Mouse (Mus musculus) heart, postnatal 14 days (tissue): ENCODE measurements around the gene Cog2. TPM values are rescaled to one million over a fixed set of nuclear protein-coding genes. Genes with fewer than 3 reads are reported as not detected.

Experiments used
- DNase-seq, 2 experiments: peaks; one replicate each; pipeline ENCODE4 v3.0.0; 2021 to 2022
- intact Hi-C: fragments of 180-260 bp; cut with DNase I; formaldehyde crosslinking; loops from one replicate; pipeline ENCODE4 v1.15.1; 2025
- long read RNA-seq, 2 experiments: library from polyadenylated mRNA; stranded (forward); transcript quantifications; one replicate each; pipeline ENCODE4 v2.0.0; 2021
- total RNA-seq, 2 experiments: library from RNA; stranded (reverse); gene quantifications; 2 replicates each; pipeline ENCODE4 v1.2.3; 2021

The Cog2 gene
- total RNA-seq = 10 to 100 TPM; 22.0 to 23.7 TPM
- long read RNA-seq, experiment 1, transcript Cog2-201 (18 exons, 2,825 nt) = major isoform, 24 of 36 reads
- long read RNA-seq, experiment 1, partial matches to known transcripts = 8 of 36 reads
- long read RNA-seq, experiment 1, other reads (novel, unspliced or antisense) = 4 of 36 reads
- long read RNA-seq, experiment 2, transcript Cog2-201 (18 exons, 2,825 nt) = major isoform, 31 of 38 reads
- long read RNA-seq, experiment 2, partial matches to known transcripts = 7 of 38 reads
- long read RNA-seq, experiment 2, other reads (novel, unspliced or antisense) = 0 of 38 reads

DNA sequence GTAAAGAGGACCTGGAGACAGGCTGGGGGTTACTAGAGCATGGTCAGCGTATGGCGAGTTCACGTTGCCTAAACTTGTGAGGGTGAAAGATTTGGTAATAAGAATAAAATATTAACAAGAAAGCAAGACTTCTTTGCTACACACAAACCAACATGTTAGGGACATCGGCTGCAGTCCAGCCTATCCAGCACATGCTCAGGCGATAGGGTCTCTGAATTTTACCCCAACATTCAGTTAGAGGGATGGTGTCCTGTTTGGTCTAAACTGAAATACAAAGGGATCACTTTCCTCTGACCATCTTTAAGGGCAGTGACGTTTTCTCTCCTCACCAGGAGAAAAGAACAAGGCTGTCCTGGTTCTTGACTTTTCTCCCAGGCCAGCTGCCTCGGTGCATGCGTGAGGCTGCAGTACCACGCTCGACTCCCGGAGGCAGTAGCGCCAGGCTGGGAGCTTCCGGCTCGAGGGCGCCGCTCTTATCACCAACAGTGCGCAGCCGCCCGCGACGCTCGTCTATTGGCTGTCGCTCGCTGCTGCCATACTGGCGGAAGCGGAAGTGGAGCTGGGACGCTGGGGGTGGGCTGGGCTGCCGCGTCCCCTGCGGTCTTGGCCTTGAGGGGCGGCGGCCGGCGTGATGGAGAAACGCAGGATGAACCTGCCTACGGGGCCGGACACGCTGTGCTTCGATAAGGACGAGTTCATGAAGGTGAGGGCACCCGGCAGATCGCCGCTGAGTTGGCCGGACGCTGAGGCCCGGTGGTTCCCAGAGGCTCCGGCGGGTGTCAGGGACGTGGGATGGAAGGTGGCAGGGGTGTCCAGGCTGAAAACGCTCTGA, at the start of gene Cog2:
TSS of gene Cog2 (plus strand) at position 519 of the 832 bp plus-strand sequence.
- DNase-seq = peak; percentile 91 to 92

DNA sequence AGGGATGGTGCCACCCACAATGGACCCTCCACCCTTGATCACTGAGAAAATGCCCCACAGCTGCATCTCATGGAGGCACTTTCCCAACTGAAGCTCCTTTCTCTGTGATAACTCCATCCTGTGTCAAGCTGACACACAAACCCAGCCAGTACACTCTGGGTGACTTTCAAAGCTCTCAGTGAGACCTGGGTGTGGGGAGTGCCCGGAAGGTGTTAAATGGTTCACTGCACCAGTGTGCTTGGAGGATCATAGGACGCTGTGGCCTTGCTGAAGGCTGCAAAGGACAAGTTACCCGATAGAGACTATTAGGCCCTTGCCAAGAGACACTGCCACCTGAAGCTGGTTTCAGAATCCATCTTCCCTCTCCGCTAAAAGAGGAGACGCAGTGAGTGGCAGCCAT, 44.9 kb upstream of the Cog2 start:
- intact Hi-C loops = no loop called here
- no peak for DNase-seq

More for the DNA sequence above, at the start of gene Cog2:
- intact Hi-C loops = loop anchor here (5.0 kb wide), 1 partner anchor 123 kb away; no protein-coding TSS in a partner anchor

DNA sequence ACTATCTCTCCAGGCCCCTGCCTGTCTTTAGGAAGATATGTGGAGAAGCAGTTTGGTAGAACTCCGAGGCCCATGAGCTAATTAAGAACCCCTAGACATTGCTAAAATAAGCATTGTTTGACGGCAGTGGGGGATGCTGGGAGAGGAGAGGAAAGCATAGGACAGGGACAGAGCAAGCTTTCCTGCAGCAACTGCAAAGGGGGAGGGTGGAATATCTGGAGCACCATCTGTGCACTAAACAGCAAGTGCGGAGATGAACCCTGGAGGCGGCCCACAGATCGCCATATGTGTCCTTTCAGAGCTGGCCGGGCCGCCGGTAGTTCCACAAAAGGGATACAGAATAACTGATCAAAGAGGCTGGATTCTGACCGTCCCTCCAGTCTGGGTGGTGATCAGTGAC, 43.9 kb upstream of the Cog2 start:
- intact Hi-C loops = no loop called here
- DNase-seq = no peak

GRCm38 (mm10) chr8:124479251-124479650, 41.3 kb upstream of the Cog2 start:
- intact Hi-C loops = no loop called here
- DNase-seq = no peak

DNA sequence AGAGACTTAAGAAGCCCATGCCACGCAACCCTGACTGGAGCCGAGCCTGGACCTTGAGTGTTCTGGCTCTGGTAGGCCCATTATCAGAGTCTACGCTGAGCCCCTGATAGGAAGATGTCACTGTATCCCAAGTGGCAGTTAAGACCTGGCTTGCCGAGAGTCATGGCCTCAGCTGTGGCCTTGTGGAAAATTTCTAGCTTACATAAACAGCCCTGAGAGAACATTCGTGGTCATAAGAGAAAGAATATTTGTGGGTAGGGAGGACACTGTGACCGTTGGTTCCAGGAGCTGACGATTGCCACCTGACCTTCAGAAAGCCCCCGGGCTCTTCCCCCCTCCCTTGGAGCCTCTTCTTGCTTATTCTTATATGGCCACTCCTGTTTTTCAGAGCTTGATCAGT, 40.2 kb upstream of the Cog2 start:
- intact Hi-C loops = no loop called here
- DNase-seq = no peak

DNA sequence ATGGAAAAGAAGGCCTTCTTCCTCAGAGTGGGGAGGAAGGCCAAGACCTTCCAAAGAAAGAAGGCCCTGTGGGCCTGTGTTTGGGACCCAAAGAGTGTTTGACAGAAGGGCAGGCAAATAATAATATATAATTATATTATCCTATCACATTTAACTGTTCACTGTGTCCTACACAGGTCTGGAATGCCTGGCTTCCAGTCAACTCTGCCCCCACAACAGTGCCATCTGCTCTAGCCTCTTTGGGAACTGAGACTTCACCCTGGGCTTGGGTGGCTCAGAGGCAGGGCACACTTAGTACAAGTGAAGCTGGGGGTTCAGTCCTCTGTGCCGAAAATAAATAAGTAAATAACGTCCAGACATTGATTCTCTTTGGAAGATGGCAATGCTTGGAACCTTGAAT, 37.8 kb upstream of the Cog2 start:
- DNase-seq = no peak
- intact Hi-C loops = no loop called here

DNA sequence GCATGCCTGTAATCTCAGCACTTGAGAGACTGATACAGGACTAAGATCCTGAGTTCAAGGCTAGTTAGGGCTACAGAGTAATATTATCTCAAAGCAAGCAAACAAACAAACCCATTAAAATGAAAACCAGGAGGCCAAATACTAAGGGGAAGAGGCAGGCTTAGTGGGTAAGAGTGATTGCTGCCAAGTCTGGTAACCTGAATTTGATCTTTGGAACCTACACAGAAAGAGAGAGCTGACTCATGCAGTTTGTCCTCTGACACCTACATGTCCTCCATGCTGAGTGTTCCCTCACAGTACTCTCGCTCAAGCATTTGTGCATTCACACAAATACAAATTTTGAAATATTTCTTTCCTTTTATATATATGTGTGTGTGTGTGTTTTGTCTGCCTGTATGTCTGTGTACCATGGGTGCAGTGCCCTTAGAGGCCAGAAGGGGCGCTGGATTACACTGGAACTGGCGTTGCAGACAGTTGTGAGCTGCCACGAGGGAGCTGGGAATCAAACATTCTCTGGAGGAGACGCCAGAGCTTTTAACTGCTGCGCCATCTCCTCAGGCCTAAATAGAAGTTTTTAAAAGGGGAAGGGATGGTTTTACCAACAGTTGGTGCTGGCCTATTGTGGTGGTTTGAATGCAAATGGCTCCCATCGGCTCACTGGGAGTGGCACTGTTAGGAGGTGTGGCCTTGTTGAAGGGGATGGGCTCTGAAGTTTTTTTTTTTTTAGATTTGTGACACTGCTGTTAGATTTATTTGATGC, 37.0 kb upstream of the Cog2 start:
- DNase-seq = no peak

GRCm38 (mm10) chr8:124489311-124489710, 31.3 kb upstream of the Cog2 start:
- no peak for DNase-seq
- intact Hi-C loops = no loop called here

More for the DNA sequence above, 37.0 kb upstream of the Cog2 start:
- intact Hi-C loops = no loop called here

DNA sequence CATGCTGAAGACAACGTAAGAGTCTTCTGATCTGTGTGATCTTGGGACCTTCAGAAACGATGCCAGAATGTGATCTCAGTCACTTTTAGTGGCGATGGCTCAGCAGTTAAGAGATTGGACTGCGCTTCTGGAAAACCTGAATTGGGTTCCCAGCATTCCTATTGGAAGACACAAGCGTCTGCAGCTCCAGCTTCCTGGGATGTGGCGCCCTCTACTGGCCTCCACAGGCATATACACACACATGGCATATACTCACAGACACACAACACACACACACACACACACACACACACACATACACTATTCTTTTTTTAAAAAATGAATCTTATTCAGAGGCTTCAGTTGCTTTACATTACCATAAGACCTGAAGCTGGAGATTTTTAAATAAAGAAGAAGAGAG, 30.8 kb upstream of the Cog2 start:
- DNase-seq = no peak
- intact Hi-C loops = no loop called here

GRCm38 (mm10) chr8:124494397-124494796, 26.2 kb upstream of the Cog2 start:
- intact Hi-C loops = no loop called here
- peak in 1 of 2 experiments; percentile 9 for DNase-seq

DNA sequence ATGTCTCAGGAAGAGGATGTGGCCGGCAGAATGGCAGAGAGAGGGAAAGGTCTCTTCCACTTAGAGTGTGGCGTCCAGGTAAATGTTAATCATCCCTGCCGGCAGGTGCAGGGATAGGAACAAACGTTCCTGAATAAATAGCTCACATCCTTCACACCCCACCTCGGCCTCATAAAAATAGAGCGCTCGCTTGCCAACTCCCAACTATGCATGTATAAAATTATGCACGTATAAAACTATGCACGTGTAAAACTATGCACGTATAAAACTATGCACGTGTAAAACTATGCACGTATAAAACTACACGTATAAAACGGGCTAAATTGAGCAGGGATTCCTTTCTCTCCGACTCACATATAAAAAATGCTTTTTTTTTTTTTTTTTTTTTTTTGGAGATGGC, 25.6 kb upstream of the Cog2 start:
- DNase-seq = no peak
- intact Hi-C loops = no loop called here

- DNase-seq = no peak
- intact Hi-C loops = no loop called here
Measured at GRCm38 (mm10) chr8:124495676-124496075, 24.9 kb upstream of the Cog2 start.

DNA sequence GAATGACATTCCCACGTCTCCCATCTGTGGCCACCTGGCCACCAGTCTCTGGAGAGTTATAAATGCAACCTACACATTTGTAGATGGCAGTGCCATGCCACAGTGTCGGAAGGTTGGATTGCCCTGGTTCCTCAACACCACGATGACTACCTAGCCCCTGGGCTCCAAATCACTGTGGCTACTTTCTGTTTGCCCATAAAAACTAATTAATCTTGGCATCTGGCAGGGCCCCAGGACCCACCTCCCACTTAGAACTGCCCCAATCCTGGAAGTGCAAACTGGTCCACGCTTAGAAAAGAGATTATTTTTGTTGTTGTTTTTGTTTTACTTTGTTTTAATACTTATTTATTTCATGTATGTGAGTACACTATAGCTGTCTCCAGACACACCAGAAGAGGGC, 24.3 kb upstream of the Cog2 start:
- DNase-seq = no peak
- intact Hi-C loops = no loop called here

GRCm38 (mm10) chr8:124496871-124497270, 23.7 kb upstream of the Cog2 start:
- intact Hi-C loops = no loop called here
- DNase-seq = no peak

GRCm38 (mm10) chr8:124498398-124498797, 22.2 kb upstream of the Cog2 start:
- no peak for DNase-seq
- intact Hi-C loops = no loop called here

GRCm38 (mm10) chr8:124499236-124499937, 21.2 kb upstream of the Cog2 start:
- no peak for DNase-seq

GRCm38 (mm10) chr8:124499938-124500239, 20.7 kb upstream of the Cog2 start:
- no peak for DNase-seq
- intact Hi-C loops = no loop called here

More at GRCm38 (mm10) chr8:124499236-124499937, 21.2 kb upstream of the Cog2 start:
- intact Hi-C loops = no loop called here

GRCm38 (mm10) chr8:124505626-124506025, 14.9 kb upstream of the Cog2 start:
- intact Hi-C loops = no loop called here

DNA sequence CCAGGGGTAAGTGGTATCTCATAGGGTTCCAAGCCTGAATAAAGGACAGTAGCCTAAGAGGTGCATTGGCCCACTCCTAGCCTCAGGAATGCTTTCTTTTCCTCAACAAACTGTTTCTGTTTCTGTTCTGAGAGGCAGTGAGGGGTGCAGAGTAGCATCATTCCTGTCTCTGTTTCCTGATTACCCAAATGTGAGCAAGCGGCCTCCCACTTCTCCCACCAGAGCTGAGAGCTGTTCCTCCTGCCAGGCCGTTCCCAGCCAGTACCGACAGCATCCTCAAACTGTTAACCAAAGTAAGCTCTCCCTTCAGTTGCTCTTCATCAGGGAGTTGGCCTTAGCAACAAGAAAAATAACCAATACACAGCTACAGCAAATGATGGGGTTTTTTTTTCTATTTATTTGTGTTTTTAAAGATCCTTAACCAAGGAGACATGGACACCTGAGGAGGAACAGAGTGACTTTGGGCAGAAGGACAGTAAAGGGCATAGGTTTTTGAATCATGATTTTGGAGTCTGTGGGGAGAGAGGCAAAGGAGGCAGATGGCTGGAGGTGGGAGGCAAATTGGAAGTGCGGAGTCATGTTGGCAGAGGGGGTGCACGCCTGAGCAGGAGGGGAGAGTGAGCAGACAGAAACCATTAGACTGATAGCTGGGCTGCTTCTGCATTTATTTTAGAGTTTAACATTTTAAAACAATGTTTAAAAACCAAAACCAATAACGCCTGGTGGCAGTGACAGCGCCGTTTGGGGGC, 12.8 kb upstream of the Cog2 start:
- DNase-seq = no peak
- intact Hi-C loops = no loop called here

More at GRCm38 (mm10) chr8:124505626-124506025, 14.9 kb upstream of the Cog2 start:
- DNase-seq = no peak

DNA sequence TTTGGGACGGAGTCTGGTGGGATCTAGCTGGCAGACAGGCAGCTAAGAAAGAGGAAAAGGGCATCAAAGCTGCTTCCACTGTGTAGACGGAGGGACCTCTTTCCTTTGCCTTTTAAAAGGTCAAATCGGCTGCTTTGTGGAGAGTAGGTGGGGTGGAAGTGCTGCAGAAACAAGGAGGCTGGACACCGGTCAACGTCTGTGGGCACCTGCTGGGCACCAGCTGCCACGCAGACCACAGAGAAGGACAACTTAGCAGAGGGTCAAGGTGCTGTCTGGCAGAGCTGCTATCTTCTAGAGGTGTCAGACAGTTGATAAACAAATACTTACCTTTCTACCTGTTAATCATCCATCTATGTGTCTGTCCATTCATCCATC, 12.3 kb upstream of the Cog2 start:
- intact Hi-C loops = no loop called here
- no peak for DNase-seq
